Mouse (Mus musculus): ENCODE data around the gene Pdss2. TPM values are rescaled to one million over a fixed set of nuclear protein-coding genes. Genes with fewer than 3 reads are reported as not detected.
A peak's percentile ranks its signal among the peaks of the same experiment; 100 is the strongest.

Pdss2 gene
- polyA plus RNA-seq, 1 experiment from 2014 or later: 13.9 TPM

DNA sequence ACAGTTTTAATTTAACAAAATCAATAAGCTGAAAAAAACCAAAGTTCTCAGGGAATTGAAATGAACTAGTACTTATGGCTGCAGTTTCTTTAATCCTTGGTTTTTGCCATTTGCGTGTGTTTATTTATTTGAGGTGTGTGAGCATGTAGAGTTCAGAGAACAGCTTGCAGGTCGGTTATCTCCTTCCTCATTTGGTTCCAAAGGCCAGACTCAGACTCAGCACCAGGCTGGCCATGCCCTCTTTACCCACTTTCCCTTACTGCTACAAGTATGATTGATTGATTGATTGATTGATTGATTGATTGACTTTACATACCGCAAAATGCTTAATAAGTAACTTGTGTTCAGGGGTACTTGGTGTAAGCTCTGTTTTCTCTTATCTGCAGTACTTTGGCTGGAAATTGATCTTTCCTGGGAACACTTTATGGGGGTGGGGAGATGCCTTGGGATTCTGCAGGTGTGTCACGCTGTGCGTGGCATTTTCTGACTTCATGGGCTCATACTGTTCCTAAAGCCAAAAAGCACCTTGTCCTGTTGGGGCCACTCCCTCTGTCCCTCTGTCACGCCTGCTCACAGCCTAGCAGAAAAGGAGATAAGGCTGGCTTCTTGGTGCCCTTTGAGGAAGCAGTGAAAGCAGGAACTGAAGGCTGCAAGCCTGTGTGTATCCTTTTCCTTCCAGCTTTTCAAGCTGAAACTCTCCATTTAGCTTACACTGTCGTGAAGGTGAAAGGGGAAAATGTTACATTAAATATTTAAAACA, 91.6 kb downstream of the Pdss2 start:
- H3K27me3 ChIP-seq (ENCODE audit: control insufficient read depth, insufficient read depth, low read length): no peaks in the 10 kb centered on the region
- no peak overlapping the region for H3K4me2 ChIP-seq (ENCODE audit: low read depth, low read length)
- H3K9ac ChIP-seq (ENCODE audit: low read length): no peak overlapping the region
- 0 out of 2 replicates have a peak, but pooled peaks cover 2% of the 10 kb centered on the region for H3K9me3 ChIP-seq (replicated peaks; ENCODE audit: control insufficient read depth, low read length)
- H3K27ac ChIP-seq (ENCODE audit: low read length): no peak overlapping the region
- H3K4me3 ChIP-seq (ENCODE audit: low read length): no peak overlapping the region
- H3K36me3 ChIP-seq (ENCODE audit: control insufficient read depth, insufficient read depth): no peaks in the 10 kb centered on the region
- WGBS: 38% methylated on average over 7 of the region's 7 CpGs
- peaks cover 15% of the 10 kb centered on the region for H3K4me1 ChIP-seq (ENCODE audit: control insufficient read depth, insufficient read depth, low read length)
- no peak for ATAC-seq (replicated peaks; ENCODE audit: extremely low read depth, insufficient read depth, low FRiP score)

DNA sequence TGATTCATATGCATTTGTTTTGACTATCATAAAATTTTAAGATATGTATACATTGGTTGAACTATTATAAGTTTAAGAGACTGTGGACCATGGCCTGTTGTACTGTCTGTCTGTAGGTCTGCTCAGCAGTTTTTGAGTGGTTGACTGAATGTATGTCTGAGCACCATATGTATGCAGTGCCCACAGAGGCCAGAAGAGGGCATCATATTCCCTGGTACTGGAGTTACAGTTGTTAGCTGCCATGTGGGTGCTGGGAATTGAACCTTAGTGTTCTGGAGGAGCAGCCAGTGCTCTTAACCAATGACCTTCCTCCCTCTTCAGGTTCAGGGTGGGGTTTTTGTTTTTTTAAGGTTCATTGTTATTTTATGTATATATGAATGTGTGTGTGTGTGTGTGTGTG, 93.9 kb downstream of the Pdss2 start:
- no peak overlapping the region for H3K9ac ChIP-seq (ENCODE audit: low read length)

DNA sequence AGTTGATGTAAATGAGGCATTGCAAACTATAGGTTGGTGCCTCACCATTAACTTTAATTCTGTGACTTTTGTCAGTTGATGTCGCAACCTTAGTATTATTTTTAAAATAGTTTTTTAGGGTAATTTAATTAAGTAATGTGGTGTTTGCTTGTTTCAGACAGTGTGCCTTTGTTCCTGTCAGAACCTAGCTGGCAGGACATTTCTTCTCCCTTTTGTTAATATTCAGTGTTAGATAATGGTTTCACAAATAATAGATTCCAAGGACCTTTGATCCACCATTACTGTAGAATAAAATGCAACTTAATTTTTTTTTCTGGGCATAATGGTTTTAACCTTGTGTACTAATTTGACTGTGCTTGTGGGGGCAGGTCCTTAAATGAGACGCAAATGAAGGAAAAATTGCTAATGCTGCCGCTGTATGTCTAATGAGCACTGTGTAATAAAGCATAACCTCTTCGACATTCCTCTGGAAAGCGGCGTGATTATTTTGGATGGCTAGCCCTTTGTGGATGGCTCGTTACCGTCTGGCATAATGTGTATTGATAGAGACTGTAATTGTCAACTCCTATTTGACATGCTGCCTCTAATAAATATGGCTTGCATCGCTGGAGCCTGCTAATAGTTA, 96.2 kb downstream of the Pdss2 start:
- WGBS: 89% methylated on average over 9 of the region's 9 CpGs
- Histone ChIP-seq H3K4me1 (ENCODE audit: control insufficient read depth, insufficient read depth, low read length) (peaks cover 17% of the 10 kb centered on the region), H3K9me3 (replicated peaks; ENCODE audit: control insufficient read depth, low read length) (0 out of 2 replicates have a peak, but pooled peaks cover 2% of the 10 kb centered on the region), H3K9ac (ENCODE audit: low read length) (no peak overlapping the region), H3K27ac (ENCODE audit: low read length) (no peak overlapping the region), H3K4me2 (ENCODE audit: low read depth, low read length) (no peak overlapping the region), H3K4me3 (ENCODE audit: low read length) (no peak overlapping the region), H3K27me3 (ENCODE audit: control insufficient read depth, insufficient read depth, low read length) (no peaks in the 10 kb centered on the region), H3K36me3 (ENCODE audit: control insufficient read depth, insufficient read depth) (no peaks in the 10 kb centered on the region)
- ATAC-seq (replicated peaks; ENCODE audit: extremely low read depth, insufficient read depth, low FRiP score): no peak

More for the DNA sequence above, 93.9 kb downstream of the Pdss2 start:
- Histone ChIP-seq H3K9me3 (replicated peaks; ENCODE audit: control insufficient read depth, low read length) (0 out of 2 replicates have a peak, but pooled peaks cover 2% of the 10 kb centered on the region), H3K36me3 (ENCODE audit: control insufficient read depth, insufficient read depth) (no peaks in the 10 kb centered on the region), H3K4me3 (ENCODE audit: low read length) (no peak overlapping the region), H3K27ac (ENCODE audit: low read length) (no peak overlapping the region), H3K4me2 (ENCODE audit: low read depth, low read length) (no peak overlapping the region), H3K4me1 (ENCODE audit: control insufficient read depth, insufficient read depth, low read length) (peaks cover 15% of the 10 kb centered on the region), H3K27me3 (ENCODE audit: control insufficient read depth, insufficient read depth, low read length) (no peaks in the 10 kb centered on the region)
- no peak for ATAC-seq (replicated peaks; ENCODE audit: extremely low read depth, insufficient read depth, low FRiP score)

DNA sequence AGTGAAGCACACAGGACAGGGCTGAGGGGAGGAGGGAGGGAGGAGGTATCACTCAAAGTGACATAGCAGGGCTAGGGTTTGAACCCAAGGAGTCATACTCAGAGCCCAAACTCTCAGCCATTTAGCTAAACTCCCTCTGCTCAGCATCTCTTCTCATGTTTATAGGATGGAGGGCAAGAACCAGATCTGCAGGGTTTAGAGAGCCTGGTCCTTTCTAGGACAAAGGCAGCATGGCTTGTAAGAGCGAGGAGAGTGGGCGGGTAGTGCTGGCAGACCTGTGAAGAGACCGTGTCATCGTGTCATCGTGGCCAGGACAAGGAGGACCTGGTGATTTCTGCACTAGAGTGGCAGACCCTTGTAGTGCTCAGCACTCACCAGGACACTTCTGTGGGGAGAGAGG, 99.7 kb downstream of the Pdss2 start:
- 0 out of 2 replicates have a peak, but pooled peaks have one; percentile 32 for ATAC-seq (replicated peaks; ENCODE audit: extremely low read depth, insufficient read depth, low FRiP score)
- no peak overlapping the region for H3K4me3 ChIP-seq (ENCODE audit: low read length)
- H3K4me1 ChIP-seq (ENCODE audit: control insufficient read depth, insufficient read depth, low read length): peaks cover 27% of the 10 kb centered on the region
- no peak overlapping the region for H3K9ac ChIP-seq (ENCODE audit: low read length)
- 61% methylated on average over 5 of the region's 5 CpGs for WGBS
- no peaks in the 10 kb centered on the region for H3K36me3 ChIP-seq (ENCODE audit: control insufficient read depth, insufficient read depth)
- H3K4me2 ChIP-seq (ENCODE audit: low read depth, low read length): no peak overlapping the region
- H3K27ac ChIP-seq (ENCODE audit: low read length): no peak overlapping the region
- H3K9me3 ChIP-seq (replicated peaks; ENCODE audit: control insufficient read depth, low read length): no peaks in the 10 kb centered on the region
- H3K27me3 ChIP-seq (ENCODE audit: control insufficient read depth, insufficient read depth, low read length): no peaks in the 10 kb centered on the region

DNA sequence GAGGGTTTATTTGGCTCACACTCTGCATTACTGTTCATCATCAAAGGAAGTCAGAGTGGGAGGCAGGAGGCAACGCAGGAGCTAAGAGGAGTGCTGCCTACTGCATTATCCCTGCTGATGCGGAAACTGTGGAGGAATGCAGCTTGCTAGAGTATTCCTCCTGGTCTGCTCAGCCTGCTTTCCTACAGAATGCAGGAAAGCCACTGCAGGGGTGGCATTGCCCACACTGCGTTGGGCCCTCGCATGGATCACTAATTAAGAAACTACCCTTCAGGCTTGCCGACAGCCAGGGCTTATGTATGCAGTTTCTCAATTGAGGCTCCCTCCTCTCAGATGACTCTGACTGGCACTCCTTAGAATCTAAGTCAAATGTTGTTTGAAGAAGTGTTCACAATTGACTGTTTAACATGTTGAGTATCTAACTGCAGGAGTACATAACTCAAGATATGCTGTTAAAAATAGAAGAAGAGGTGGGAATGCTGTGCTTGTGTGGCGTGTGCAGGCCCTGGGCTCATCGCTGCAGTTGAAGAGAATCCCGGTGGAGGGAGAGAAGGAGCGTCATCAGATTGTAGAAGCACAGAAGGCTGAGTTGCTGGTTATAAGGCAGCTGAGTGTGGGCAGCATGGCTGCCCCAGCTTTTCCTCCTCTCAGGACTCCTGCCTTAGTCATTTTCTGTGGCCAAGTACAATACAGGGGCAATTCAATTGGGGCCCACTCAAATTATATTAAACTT, 101.3 kb downstream of the Pdss2 start:
- H3K36me3 ChIP-seq (ENCODE audit: control insufficient read depth, insufficient read depth): no peaks in the 10 kb centered on the region
- H3K27me3 ChIP-seq (ENCODE audit: control insufficient read depth, insufficient read depth, low read length): no peaks in the 10 kb centered on the region
- H3K4me3 ChIP-seq (ENCODE audit: low read length): no peak overlapping the region
- peak overlapping the region; percentile 3; the same call in 1 of the 2 replicates for H3K27ac ChIP-seq (ENCODE audit: low read length)
- WGBS: 41% methylated on average over 9 of the region's 9 CpGs
- peak overlapping the region; percentile 12; the same call in 1 of the 2 replicates for H3K4me2 ChIP-seq (ENCODE audit: low read depth, low read length)
- H3K9me3 ChIP-seq (replicated peaks; ENCODE audit: control insufficient read depth, low read length): no peaks in the 10 kb centered on the region
- ATAC-seq (replicated peaks; ENCODE audit: extremely low read depth, insufficient read depth, low FRiP score): peak; percentile 67
- H3K9ac ChIP-seq (ENCODE audit: low read length): no peak overlapping the region
- H3K4me1 ChIP-seq (ENCODE audit: control insufficient read depth, insufficient read depth, low read length): peaks cover 27% of the 10 kb centered on the region

DNA sequence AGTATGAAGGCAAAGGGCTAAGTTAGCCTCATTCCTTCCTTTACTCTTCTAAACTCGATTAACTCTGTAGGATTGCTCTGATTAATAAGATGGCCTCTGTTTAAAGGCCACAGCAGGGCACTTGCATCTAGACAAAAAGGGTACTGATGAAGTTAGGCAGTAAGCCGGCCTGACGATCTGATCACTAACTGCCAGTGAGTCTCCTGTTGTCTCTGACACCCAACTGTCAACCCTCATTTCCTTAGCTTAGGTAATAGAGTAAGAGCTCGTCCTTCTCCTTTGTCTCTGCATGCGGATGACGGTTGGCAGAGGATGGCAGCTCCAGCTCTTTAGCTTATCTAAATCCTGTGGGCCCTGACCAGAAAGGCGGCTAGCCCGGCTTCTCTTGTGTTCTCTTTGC, 102.1 kb downstream of the Pdss2 start:
- Histone ChIP-seq H3K4me1 (ENCODE audit: control insufficient read depth, insufficient read depth, low read length) (peaks cover 27% of the 10 kb centered on the region), H3K4me2 (ENCODE audit: low read depth, low read length) (no peak overlapping the region), H3K27me3 (ENCODE audit: control insufficient read depth, insufficient read depth, low read length) (no peaks in the 10 kb centered on the region), H3K9me3 (replicated peaks; ENCODE audit: control insufficient read depth, low read length) (no peaks in the 10 kb centered on the region), H3K27ac (ENCODE audit: low read length) (no peak overlapping the region), H3K4me3 (ENCODE audit: low read length) (no peak overlapping the region), H3K9ac (ENCODE audit: low read length) (no peak overlapping the region), H3K36me3 (ENCODE audit: control insufficient read depth, insufficient read depth) (no peaks in the 10 kb centered on the region)
- 48% methylated on average over 8 of the region's 8 CpGs for WGBS
- ATAC-seq (replicated peaks; ENCODE audit: extremely low read depth, insufficient read depth, low FRiP score): no peak

DNA sequence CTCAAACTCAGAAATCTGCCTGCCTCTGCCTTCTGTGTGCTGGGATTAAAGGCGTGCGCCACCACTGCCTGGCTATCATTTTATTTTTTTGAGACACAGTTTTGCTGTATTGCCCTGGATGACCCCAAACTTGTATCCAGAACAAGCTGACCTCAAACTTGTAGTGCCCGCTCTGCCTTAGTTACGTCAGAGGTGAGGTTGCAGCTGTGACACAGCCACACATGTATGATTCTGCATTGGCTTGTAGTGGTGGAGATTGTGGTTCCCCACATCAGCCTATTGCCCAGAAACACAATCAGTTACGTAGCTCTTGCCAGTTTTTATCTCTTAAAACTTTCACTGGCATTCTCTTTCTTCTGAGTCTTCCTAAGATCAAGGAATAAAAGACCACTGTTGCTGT, 108.5 kb downstream of the Pdss2 start:
- WGBS: 82% methylated on average over 5 of the region's 5 CpGs
- Histone ChIP-seq H3K4me3 (ENCODE audit: low read length) (no peak overlapping the region), H3K9me3 (replicated peaks; ENCODE audit: control insufficient read depth, low read length) (no peaks in the 10 kb centered on the region), H3K9ac (ENCODE audit: low read length) (no peak overlapping the region), H3K36me3 (ENCODE audit: control insufficient read depth, insufficient read depth) (no peaks in the 10 kb centered on the region), H3K27me3 (ENCODE audit: control insufficient read depth, insufficient read depth, low read length) (no peaks in the 10 kb centered on the region), H3K27ac (ENCODE audit: low read length) (no peak overlapping the region), H3K4me2 (ENCODE audit: low read depth, low read length) (no peak overlapping the region), H3K4me1 (ENCODE audit: control insufficient read depth, insufficient read depth, low read length) (0 out of 2 replicates have a peak, but pooled peaks cover 2% of the 10 kb centered on the region)
- no peak for ATAC-seq (replicated peaks; ENCODE audit: extremely low read depth, insufficient read depth, low FRiP score)

DNA sequence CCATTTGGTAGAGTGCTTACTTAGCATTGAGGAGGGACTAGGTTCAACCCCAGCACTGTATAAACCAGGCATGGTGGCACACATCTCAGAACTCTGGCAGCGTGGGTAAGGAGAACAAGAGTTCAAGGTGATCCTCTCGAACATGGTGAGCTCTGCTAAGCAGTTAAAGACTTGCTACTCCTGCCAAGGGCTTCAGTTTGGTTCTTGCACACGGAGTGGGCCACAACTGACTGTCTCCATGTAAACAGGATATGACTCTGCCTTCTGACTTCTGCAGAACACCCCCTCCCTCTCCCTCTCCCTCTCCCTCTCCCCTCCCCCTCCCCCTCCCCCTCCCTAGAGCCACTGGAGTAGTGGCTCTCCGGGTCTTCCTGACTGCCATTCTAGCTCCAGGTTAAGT, 109.4 kb downstream of the Pdss2 start:
- WGBS: 47% methylated on average over 4 of the region's 4 CpGs
- no peaks in the 10 kb centered on the region for H3K27me3 ChIP-seq (ENCODE audit: control insufficient read depth, insufficient read depth, low read length)
- H3K4me3 ChIP-seq (ENCODE audit: low read length): no peak overlapping the region
- no peak for ATAC-seq (replicated peaks; ENCODE audit: extremely low read depth, insufficient read depth, low FRiP score)
- H3K4me1 ChIP-seq (ENCODE audit: control insufficient read depth, insufficient read depth, low read length): 0 out of 2 replicates have a peak, but pooled peaks cover 2% of the 10 kb centered on the region
- no peak overlapping the region for H3K4me2 ChIP-seq (ENCODE audit: low read depth, low read length)
- H3K9ac ChIP-seq (ENCODE audit: low read length): no peak overlapping the region
- no peak overlapping the region for H3K27ac ChIP-seq (ENCODE audit: low read length)
- H3K36me3 ChIP-seq (ENCODE audit: control insufficient read depth, insufficient read depth): no peaks in the 10 kb centered on the region
- H3K9me3 ChIP-seq (replicated peaks; ENCODE audit: control insufficient read depth, low read length): no peaks in the 10 kb centered on the region
